Mouse (Mus musculus): ENCODE measurements around the gene Runx1.

DNA sequence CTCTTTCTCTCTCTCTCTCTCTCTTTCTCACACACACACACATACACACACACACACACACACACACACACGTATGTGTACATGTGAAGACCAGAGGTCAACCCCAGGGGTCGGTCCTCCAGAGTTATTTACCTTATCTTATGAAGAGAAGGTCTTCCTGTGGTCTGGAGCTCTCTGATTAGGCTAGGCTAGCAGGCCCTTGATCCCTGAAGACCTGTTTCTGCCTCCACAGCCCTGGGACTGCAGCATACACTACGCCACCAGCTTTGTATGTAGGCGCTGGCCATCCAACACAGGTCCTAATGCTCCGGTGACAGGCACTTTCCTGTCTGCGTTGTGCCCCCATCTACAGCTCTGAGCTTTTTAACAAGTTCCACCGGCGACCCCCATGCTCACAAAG, 72.8 kb downstream of the Runx1 start:
- TF ChIP-seq CTCF (IDR thresholded peaks at IDR 0.05; ENCODE audit: insufficient read depth, low read length) = no peak
- TF ChIP-seq POLR2A (IDR thresholded peaks at IDR 0.05; ENCODE audit: borderline replicate concordance, extremely low read depth, low read depth, low read length) = no peak

Measured in lung, adult 2 months (tissue).